Mouse (Mus musculus) adrenal gland, postnatal 14 days (tissue): ENCODE data around the gene Ints12. TPM values are rescaled to one million over a fixed set of nuclear protein-coding genes. Genes with fewer than 3 reads are reported as not detected.

ENCODE experiments used
- DNase-seq: peaks from one replicate; pipeline ENCODE4 v3.0.0; 2021; ENCODE audit warnings: mixed read lengths
- long read RNA-seq, 2 experiments: library from polyadenylated mRNA; stranded (forward); transcript quantifications; one replicate each; pipeline ENCODE4 v2.0.0; 2021
- total RNA-seq: library from RNA; stranded (reverse); gene quantifications from 2 replicates; pipeline ENCODE4 v1.2.3, GENCODE M21; 2021

Ints12 gene
- total RNA-seq: 10.2 and 10.9 TPM in 2 replicates
- long read RNA-seq, experiment 1, transcript Ints12-201 (7 exons, 3,101 nt): major isoform, 14 of 16 reads
- long read RNA-seq, experiment 1, partial matches to known transcripts: 1 of 16 reads
- long read RNA-seq, experiment 1, other reads (novel, unspliced or antisense): 1 of 16 reads
- long read RNA-seq, experiment 2, transcript Ints12-201 (7 exons, 3,101 nt): major isoform, 6 of 8 reads
- long read RNA-seq, experiment 2, partial matches to known transcripts: 1 of 8 reads
- long read RNA-seq, experiment 2, other reads (novel, unspliced or antisense): 1 of 8 reads

- peak; percentile 94 for DNase-seq
Observed at GRCm38 (mm10) chr3:133091664-133092273, at the start of gene Ints12, which contains the start of gene Gstcd. TSS of gene Ints12 (plus strand) at chr3:133091840. TSS of gene Gstcd (minus strand) at chr3:133092033.

GRCm38 (mm10) chr3:133052068-133052467, 39.6 kb upstream of the Ints12 start:
- DNase-seq: no peak

GRCm38 (mm10) chr3:133075560-133075959, 16.1 kb upstream of the Ints12 start:
- DNase-seq: no peak

- no peak for DNase-seq
Observed at GRCm38 (mm10) chr3:133082736-133083135, 8.9 kb upstream of the Ints12 start.

- DNase-seq: no peak
Observed at GRCm38 (mm10) chr3:133085858-133086257, 5.8 kb upstream of the Ints12 start.

GRCm38 (mm10) chr3:133090247-133091120, 1.2 kb upstream of the Ints12 start:
- DNase-seq: no peak

- peak; percentile 58 for DNase-seq
Observed at GRCm38 (mm10) chr3:133091121-133091663, 448 bp upstream of the Ints12 start.

- no peak for DNase-seq
Observed at GRCm38 (mm10) chr3:133092274-133092853, 724 bp downstream of the Ints12 start.

GRCm38 (mm10) chr3:133092936-133093335, 1.3 kb downstream of the Ints12 start:
- DNase-seq: no peak

GRCm38 (mm10) chr3:133094305-133094704, 2.7 kb downstream of the Ints12 start:
- no peak for DNase-seq

- no peak for DNase-seq
Observed at GRCm38 (mm10) chr3:133097936-133098335, 6.3 kb downstream of the Ints12 start.

GRCm38 (mm10) chr3:133098336-133098735, 6.7 kb downstream of the Ints12 start:
- DNase-seq: no peak

- DNase-seq: no peak
Observed at GRCm38 (mm10) chr3:133098909-133099308, 7.3 kb downstream of the Ints12 start.

GRCm38 (mm10) chr3:133103768-133104167, 12.1 kb downstream of the Ints12 start:
- no peak for DNase-seq

GRCm38 (mm10) chr3:133104436-133104835, 12.8 kb downstream of the Ints12 start:
- DNase-seq: no peak

GRCm38 (mm10) chr3:133108731-133109130, 17.1 kb downstream of the Ints12 start:
- no peak for DNase-seq

- no peak for DNase-seq
Observed at GRCm38 (mm10) chr3:133109844-133110243, 18.2 kb downstream of the Ints12 start.

GRCm38 (mm10) chr3:133111741-133112140, 20.1 kb downstream of the Ints12 start:
- peak; percentile 31 for DNase-seq

GRCm38 (mm10) chr3:133113281-133113680, 21.6 kb downstream of the Ints12 start:
- DNase-seq: no peak

- no peak for DNase-seq
Observed at GRCm38 (mm10) chr3:133131372-133131771, 39.7 kb downstream of the Ints12 start.

GRCm38 (mm10) chr3:133132611-133133010, 41.0 kb downstream of the Ints12 start:
- DNase-seq: no peak

GRCm38 (mm10) chr3:133141877-133142276, 50.2 kb downstream of the Ints12 start:
- no peak for DNase-seq
